Mouse (Mus musculus) forebrain, embryonic 14.5 days (tissue): ENCODE measurements around the gene Disp3. TPM values are rescaled to one million over a fixed set of nuclear protein-coding genes. Genes with fewer than 3 reads are reported as not detected.

Experiments
- ATAC-seq: fragments of 200-750 bp; cut with Nextera tagmentation; 2 replicates; pipeline ENCODE4 v1.8.0; 2017; ENCODE audit warnings: mild to moderate bottlenecking, moderate library complexity
- DNase-seq: peaks from one replicate; pipeline ENCODE4 v3.0.0-alpha.2; 2015; ENCODE audit warnings: low spot score
- H3K27ac ChIP-seq: fragments of 300-500 bp; sonication (generic); 2 replicates; pipeline ENCODE4 v1.5.1; 2014; ENCODE audit warnings: low read depth, mild to moderate bottlenecking, control low read depth, low read length, moderate library complexity
- H3K27me3 ChIP-seq: fragments of 300-500 bp; sonication (generic); replicated peaks from 2 replicates; pipeline ENCODE4 v1.6.1; 2014; ENCODE audit warnings: low read length, control low read depth, mixed read lengths; ENCODE audit not compliant: control insufficient read depth, insufficient read depth
- H3K36me3 ChIP-seq: fragments of 300-500 bp; sonication (generic); 2 replicates; pipeline ENCODE4 v1.6.1; 2014; ENCODE audit warnings: low read length, control low read depth; ENCODE audit not compliant: control insufficient read depth, insufficient read depth
- H3K4me1 ChIP-seq: fragments of 300-500 bp; sonication (generic); 2 replicates; pipeline ENCODE4 v1.6.1; 2014; ENCODE audit warnings: antibody characterized with exemption, low read length, control low read depth; ENCODE audit not compliant: control insufficient read depth, insufficient read depth
- H3K4me2 ChIP-seq: fragments of 300-500 bp; sonication (generic); 2 replicates; pipeline ENCODE4 v1.6.1; 2014; ENCODE audit warnings: mild to moderate bottlenecking, control low read depth, low read length
- H3K4me3 ChIP-seq: fragments of 300-500 bp; sonication (generic); 2 replicates; pipeline ENCODE4 v1.5.1; 2014; ENCODE audit warnings: low read depth, low read length, control low read depth
- H3K9ac ChIP-seq: fragments of 300-500 bp; sonication (generic); 2 replicates; pipeline ENCODE4 v1.6.1; 2014; ENCODE audit warnings: mild to moderate bottlenecking, low read length, control low read depth, moderate library complexity
- H3K9me3 ChIP-seq: fragments of 300-500 bp; sonication (generic); replicated peaks from 2 replicates; pipeline ENCODE4 v1.6.1; 2016; ENCODE audit warnings: low read length, control low read depth, mixed read lengths; ENCODE audit not compliant: control insufficient read depth
- WGBS: fragments of 180-500 bp; shearing (Covaris S2); extraction: QIAGEN DNeasy Blood & Tissue Kit; methylation state at CpG from one replicate; pipeline ENCODE4 v1.1.7; 2014; 5-methylcytosine and 5-hydroxymethylcytosine counted together
- polyA plus RNA-seq: library from polyadenylated mRNA; unstranded; fragments of >200 nt; fragmentation: Nextera tagmentation; extraction: Ambion mirVana; gene quantifications from 2 replicates; pipeline ENCODE4 v1.2.1, GENCODE M21; 2014

Gene Disp3
- polyA plus RNA-seq, 1 experiment from 2014 or later: 7.2 TPM

- WGBS: 75% methylated on average over 12 of the region's 12 CpGs
- H3K9me3 ChIP-seq: no peaks in the 10 kb centered on the region
- peaks cover 15% of the 10 kb centered on the region for H3K4me1 ChIP-seq
- no peak overlapping the region for H3K27ac ChIP-seq
- DNase-seq (no peak), ATAC-seq (no peak)
- no peak overlapping the region for H3K4me3 ChIP-seq
- no peak overlapping the region for H3K9ac ChIP-seq
- H3K36me3 ChIP-seq: no peaks in the 10 kb centered on the region
- no peaks in the 10 kb centered on the region for H3K27me3 ChIP-seq
- no peak overlapping the region for H3K4me2 ChIP-seq
These were observed 31.6 kb upstream of the Disp3 start for GRCm38 (mm10) chr4:148319366-148319765.

GRCm38 (mm10) chr4:148315377-148316175, 27.8 kb upstream of the Disp3 start:
- WGBS: 83% methylated on average over 16 of the region's 16 CpGs
- H3K9ac ChIP-seq: no peak overlapping the region
- no peak for DNase-seq

GRCm38 (mm10) chr4:148314396-148314795, 26.6 kb upstream of the Disp3 start:
- no peaks in the 10 kb centered on the region for H3K36me3 ChIP-seq
- DNase-seq (peak; percentile 81), ATAC-seq (peak; percentile 65)
- no peak overlapping the region for H3K4me3 ChIP-seq
- no peaks in the 10 kb centered on the region for H3K9me3 ChIP-seq
- H3K4me1 ChIP-seq: peaks cover 7% of the 10 kb centered on the region
- H3K27me3 ChIP-seq: no peaks in the 10 kb centered on the region
- no peak overlapping the region for H3K9ac ChIP-seq
- H3K27ac ChIP-seq: peak overlapping the region; percentile 65; the same call in 1 of the 2 replicates
- H3K4me2 ChIP-seq: no peak overlapping the region
- 38% methylated on average over 10 of the region's 10 CpGs for WGBS

More at GRCm38 (mm10) chr4:148315377-148316175, 27.8 kb upstream of the Disp3 start:
- H3K9me3 ChIP-seq: no peaks in the 10 kb centered on the region
- no peak overlapping the region for H3K27ac ChIP-seq
- no peaks in the 10 kb centered on the region for H3K36me3 ChIP-seq
- H3K4me2 ChIP-seq: no peak overlapping the region
- H3K4me3 ChIP-seq: no peak overlapping the region
- H3K4me1 ChIP-seq: peaks cover 7% of the 10 kb centered on the region
- no peaks in the 10 kb centered on the region for H3K27me3 ChIP-seq
- ATAC-seq: no peak

GRCm38 (mm10) chr4:148313601-148314000, 25.8 kb upstream of the Disp3 start:
- no peak for DNase-seq
- ATAC-seq: no peak
- Histone ChIP-seq H3K36me3 (no peaks in the 10 kb centered on the region), H3K4me1 (peaks cover 7% of the 10 kb centered on the region), H3K27ac (no peak overlapping the region), H3K4me3 (no peak overlapping the region), H3K9ac (no peak overlapping the region), H3K4me2 (no peak overlapping the region), H3K9me3 (no peaks in the 10 kb centered on the region), H3K27me3 (no peaks in the 10 kb centered on the region)
- WGBS: 51% methylated on average over 8 of the region's 8 CpGs

- no peak for ATAC-seq
- whole genome bisulfite sequencing: 77% methylated on average over 16 of the region's 16 CpGs
- H3K4me3 ChIP-seq: no peak overlapping the region
- DNase-seq: no peak
- H3K36me3 ChIP-seq: no peaks in the 10 kb centered on the region
- H3K27ac ChIP-seq: no peak overlapping the region
- peaks cover 7% of the 10 kb centered on the region for H3K4me1 ChIP-seq
- H3K27me3 ChIP-seq: no peaks in the 10 kb centered on the region
- no peak overlapping the region for H3K4me2 ChIP-seq
- no peaks in the 10 kb centered on the region for H3K9me3 ChIP-seq
- no peak overlapping the region for H3K9ac ChIP-seq
These were observed 24.7 kb upstream of the Disp3 start for GRCm38 (mm10) chr4:148312296-148313116.

GRCm38 (mm10) chr4:148310845-148311244, 23.1 kb upstream of the Disp3 start:
- WGBS: 87% methylated on average over 7 of the region's 7 CpGs
- Histone ChIP-seq H3K9ac (no peak overlapping the region), H3K36me3 (no peaks in the 10 kb centered on the region), H3K4me1 (peaks cover 15% of the 10 kb centered on the region), H3K27me3 (no peaks in the 10 kb centered on the region), H3K27ac (no peak overlapping the region), H3K9me3 (no peaks in the 10 kb centered on the region), H3K4me2 (no peak overlapping the region), H3K4me3 (no peak overlapping the region)
- DNase-seq: no peak
- no peak for ATAC-seq

GRCm38 (mm10) chr4:148310126-148310525, 22.4 kb upstream of the Disp3 start:
- Histone ChIP-seq H3K9ac (no peak overlapping the region), H3K4me2 (no peak overlapping the region), H3K36me3 (no peaks in the 10 kb centered on the region), H3K27ac (no peak overlapping the region), H3K4me1 (peaks cover 18% of the 10 kb centered on the region), H3K9me3 (no peaks in the 10 kb centered on the region), H3K27me3 (no peaks in the 10 kb centered on the region), H3K4me3 (no peak overlapping the region)
- WGBS: 55% methylated on average over 4 of the region's 4 CpGs
- ATAC-seq (no peak), DNase-seq (no peak)

GRCm38 (mm10) chr4:148306406-148307083, 18.8 kb upstream of the Disp3 start:
- H3K9ac ChIP-seq: no peak overlapping the region
- H3K36me3 ChIP-seq: no peaks in the 10 kb centered on the region
- ATAC-seq (peak; percentile 64; the same call in 1 of the 2 replicates), DNase-seq (peak; percentile 47)
- H3K27me3 ChIP-seq: no peaks in the 10 kb centered on the region
- H3K4me3 ChIP-seq: no peak overlapping the region
- 7% methylated on average over 16 of the region's 16 CpGs for WGBS
- no peaks in the 10 kb centered on the region for H3K9me3 ChIP-seq
- H3K4me2 ChIP-seq: no peak overlapping the region; the same call in 1 of the 2 replicates
- H3K4me1 ChIP-seq: peaks cover 11% of the 10 kb centered on the region
- no peak overlapping the region for H3K27ac ChIP-seq
